Mouse (Mus musculus) hindbrain, embryonic 10.5 days (tissue): ENCODE data around the gene Dscaml1. TPM values are rescaled to one million over a fixed set of nuclear protein-coding genes. Genes with fewer than 3 reads are reported as not detected.

Experiments
- DNase-seq: peaks from one replicate; pipeline ENCODE4 v3.0.0-alpha.2; 2017; ENCODE audit warnings: low spot score
- H3K27ac ChIP-seq: fragments of 300-500 bp; sonication (generic); 2 replicates; pipeline ENCODE4 v1.5.1; 2016; ENCODE audit warnings: mild to moderate bottlenecking, moderate library complexity
- H3K27me3 ChIP-seq: fragments of 300-500 bp; sonication (generic); 2 replicates; pipeline ENCODE4 v1.6.1; 2016; ENCODE audit warnings: mild to moderate bottlenecking; ENCODE audit not compliant: poor library complexity, insufficient read depth, severe bottlenecking
- H3K36me3 ChIP-seq: fragments of 300-500 bp; sonication (generic); 2 replicates; pipeline ENCODE4 v1.6.1; 2016; ENCODE audit warnings: mild to moderate bottlenecking, moderate library complexity
- H3K4me1 ChIP-seq: fragments of 300-500 bp; sonication (generic); replicated peaks from 2 replicates; pipeline ENCODE4 v1.6.1; 2016; ENCODE audit warnings: mild to moderate bottlenecking
- H3K4me3 ChIP-seq: fragments of 300-500 bp; sonication (generic); 2 replicates; pipeline ENCODE4 v1.5.1; 2016; ENCODE audit warnings: mild to moderate bottlenecking, moderate library complexity
- H3K9me3 ChIP-seq: fragments of 300-500 bp; sonication (generic); 2 replicates; pipeline ENCODE4 v1.6.1; 2016; ENCODE audit warnings: mild to moderate bottlenecking, moderate library complexity
- WGBS: fragments of 180-500 bp; shearing (Covaris S2); methylation state at CpG from one replicate; pipeline ENCODE4 v1.1.7; 2016; 5-methylcytosine and 5-hydroxymethylcytosine counted together
- polyA plus RNA-seq: library from polyadenylated mRNA; unstranded; fragments of >200 nt; fragmentation: Nextera tagmentation; extraction: Ambion mirVana; gene quantifications from 2 replicates; pipeline ENCODE4 v1.2.1, GENCODE M21; 2016

Gene Dscaml1
- polyA plus RNA-seq, 1 experiment from 2014 or later = 0.78 TPM

DNA sequence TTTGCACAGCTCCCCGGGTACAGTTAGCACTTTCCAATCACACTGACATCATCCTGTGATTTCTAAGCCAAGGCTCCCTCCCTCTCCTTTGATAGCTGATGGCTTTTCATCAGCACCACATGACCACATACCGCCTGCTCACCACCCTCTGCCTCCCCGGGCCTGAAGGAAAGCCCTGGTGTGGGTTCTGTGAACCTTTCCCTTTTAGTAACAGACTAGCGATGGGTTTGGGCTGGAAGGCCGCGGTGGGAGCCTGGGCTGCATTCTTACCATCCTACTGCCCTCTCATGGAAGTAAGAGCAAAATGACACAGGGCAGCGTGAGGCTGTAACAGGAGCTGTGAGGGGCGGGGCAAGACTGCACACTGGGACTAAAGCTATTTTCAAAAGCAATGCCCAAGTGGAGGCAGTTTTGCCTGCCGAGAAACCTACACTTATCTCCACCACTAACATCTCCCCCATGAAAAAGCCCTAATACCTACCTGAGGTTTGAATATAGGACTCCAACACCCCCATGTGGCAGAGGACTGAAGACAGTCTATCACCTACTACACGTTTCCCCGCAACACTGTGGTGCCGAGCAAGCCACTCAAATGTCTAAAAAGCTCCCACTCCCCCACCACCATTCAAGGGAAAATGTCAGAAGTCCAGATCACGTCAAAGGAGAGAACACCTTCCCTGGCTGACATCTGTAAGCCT, 372.2 kb downstream of the Dscaml1 start:
- H3K4me3 ChIP-seq = no peak overlapping the region
- H3K9me3 ChIP-seq = no peaks in the 10 kb centered on the region
- H3K4me1 ChIP-seq = peaks cover 21% of the 10 kb centered on the region
- WGBS = 17% methylated on average over 13 of the region's 13 CpGs
- peaks cover 50% of the 10 kb centered on the region for H3K36me3 ChIP-seq
- no peaks in the 10 kb centered on the region for H3K27me3 ChIP-seq
- DNase-seq = peak; percentile 63
- peak overlapping the region; percentile 67 for H3K27ac ChIP-seq

GRCm38 (mm10) chr9:45799402-45799801, 373.0 kb downstream of the Dscaml1 start:
- Histone ChIP-seq H3K27me3 (no peaks in the 10 kb centered on the region), H3K36me3 (peaks cover 50% of the 10 kb centered on the region), H3K4me3 (no peak overlapping the region), H3K4me1 (peaks cover 25% of the 10 kb centered on the region), H3K9me3 (no peaks in the 10 kb centered on the region), H3K27ac (peak overlapping the region; percentile 67; the same call in 1 of the 2 replicates)
- 77% methylated on average over 8 of the region's 8 CpGs for WGBS
- no peak for DNase-seq

Other genes starting within 250 kb of the Dscaml1 start
- not detected in 2 replicates for gene BC049352, start 244.6 kb upstream of the Dscaml1 start, polyA plus RNA-seq
- gene Tmprss4, start 222.5 kb upstream of the Dscaml1 start, polyA plus RNA-seq = 0.22 TPM in 1 of 2 replicates, not detected in the other
- 0.65 and 0.71 TPM in 2 replicates for gene Il10ra, start 157.5 kb upstream of the Dscaml1 start, polyA plus RNA-seq
- 0.11 and 0.12 TPM in 2 replicates for gene Tmprss13, start 107.5 kb upstream of the Dscaml1 start, polyA plus RNA-seq
- 155 and 167 TPM in 2 replicates for gene Fxyd6, start 56.4 kb upstream of the Dscaml1 start, polyA plus RNA-seq
- 0.93 and 1.1 TPM in 2 replicates for gene Fxyd2, start 27.0 kb upstream of the Dscaml1 start, polyA plus RNA-seq